Mouse (Mus musculus): ENCODE data around the gene Lrrfip2. TPM values are rescaled to one million over a fixed set of nuclear protein-coding genes. Genes with fewer than 3 reads are reported as not detected.
A peak's percentile ranks its signal among the peaks of the same experiment; 100 is the strongest.

Lrrfip2 gene
- polyA plus RNA-seq, 1 experiment from 2014 or later: 46.3 TPM

GRCm38 (mm10) chr9:111271434-111272160 lies 154.2 kb downstream of the Lrrfip2 start, which contains the start of the genes Mlh1 and Epm2aip1:
Gene Mlh1 (minus strand): TSS chr9:111271791.
Gene Epm2aip1 (plus strand): TSS chr9:111271929.
- Histone ChIP-seq H3K27ac (ENCODE audit: low read depth, low read length) (peak within 1 kb of the TSS; percentile 91), H3K9me3 (ENCODE audit: control insufficient read depth, low read length) (no peaks in the 10 kb centered on the region), H3K27me3 (ENCODE audit: control insufficient read depth, insufficient read depth, low read length) (no peaks in the 10 kb centered on the region), H3K36me3 (ENCODE audit: control insufficient read depth, insufficient read depth, low read length) (no peaks in the 10 kb centered on the region), H3K4me3 (ENCODE audit: low read depth, low read length) (peak within 1 kb of the TSS; percentile 86), H3K9ac (ENCODE audit: low read length) (peak within 1 kb of the TSS; percentile 90), H3K4me1 (ENCODE audit: control insufficient read depth, insufficient read depth, low read length) (peaks cover 33% of the 10 kb centered on the region), H3K4me2 (peak within 1 kb of the TSS; percentile 80)
- ATAC-seq (ENCODE audit: low FRiP score): peak; percentile 99
- DNase-seq (ENCODE audit: low spot score, missing footprints): peak; percentile 100
- WGBS: under 1% methylated on average over 64 of the region's 64 CpGs

DNA sequence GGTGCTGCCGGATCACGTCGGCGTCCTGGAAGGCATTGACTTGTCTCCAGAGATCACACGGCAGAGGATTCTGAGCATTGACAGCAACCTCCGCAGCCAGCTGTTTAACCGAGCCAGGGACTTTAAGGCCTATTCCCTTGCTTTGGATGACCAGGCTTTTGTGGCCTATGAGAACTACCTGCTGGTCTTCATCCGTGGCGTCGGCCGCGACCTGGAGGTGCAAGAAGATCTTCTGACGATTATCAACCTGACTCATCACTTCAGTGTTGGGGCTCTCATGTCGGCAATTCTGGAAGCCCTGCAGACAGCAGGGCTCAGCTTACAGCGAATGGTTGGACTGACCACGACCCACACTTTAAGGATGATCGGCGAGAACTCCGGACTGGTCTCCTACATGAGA lies 155.0 kb downstream of the Lrrfip2 start:
- DNase-seq (ENCODE audit: low spot score, missing footprints): peak; percentile 94
- Histone ChIP-seq H3K36me3 (ENCODE audit: control insufficient read depth, insufficient read depth, low read length) (no peaks in the 10 kb centered on the region), H3K4me2 (peak overlapping the region; percentile 80), H3K27ac (ENCODE audit: low read depth, low read length) (peak overlapping the region; percentile 86), H3K4me1 (ENCODE audit: control insufficient read depth, insufficient read depth, low read length) (peaks cover 33% of the 10 kb centered on the region), H3K4me3 (ENCODE audit: low read depth, low read length) (peak overlapping the region; percentile 86), H3K9ac (ENCODE audit: low read length) (peak overlapping the region; percentile 90), H3K9me3 (ENCODE audit: control insufficient read depth, low read length) (no peaks in the 10 kb centered on the region), H3K27me3 (ENCODE audit: control insufficient read depth, insufficient read depth, low read length) (no peaks in the 10 kb centered on the region)
- WGBS: 19% methylated on average over 19 of the region's 19 CpGs
- ATAC-seq (ENCODE audit: low FRiP score): no peak

- WGBS: 81% methylated on average over 15 of the region's 15 CpGs
Observed at GRCm38 (mm10) chr9:111272996-111273785, 155.8 kb downstream of the Lrrfip2 start.

GRCm38 (mm10) chr9:111273958-111274357 lies 156.6 kb downstream of the Lrrfip2 start:
- Histone ChIP-seq H3K9ac (ENCODE audit: low read length) (no peak overlapping the region), H3K4me2 (peak overlapping the region; percentile 80), H3K36me3 (ENCODE audit: control insufficient read depth, insufficient read depth, low read length) (no peaks in the 10 kb centered on the region), H3K27me3 (ENCODE audit: control insufficient read depth, insufficient read depth, low read length) (no peaks in the 10 kb centered on the region), H3K27ac (ENCODE audit: low read depth, low read length) (no peak overlapping the region), H3K4me3 (ENCODE audit: low read depth, low read length) (no peak overlapping the region), H3K9me3 (ENCODE audit: control insufficient read depth, low read length) (no peaks in the 10 kb centered on the region), H3K4me1 (ENCODE audit: control insufficient read depth, insufficient read depth, low read length) (peaks cover 33% of the 10 kb centered on the region)
- DNase-seq (ENCODE audit: low spot score, missing footprints) (no peak), ATAC-seq (ENCODE audit: low FRiP score) (no peak)
- WGBS: 89% methylated on average over 1 of the region's 1 CpGs

More at GRCm38 (mm10) chr9:111272996-111273785, 155.8 kb downstream of the Lrrfip2 start:
- Histone ChIP-seq H3K27me3 (ENCODE audit: control insufficient read depth, insufficient read depth, low read length) (no peaks in the 10 kb centered on the region), H3K9ac (ENCODE audit: low read length) (peak overlapping the region; percentile 90), H3K4me1 (ENCODE audit: control insufficient read depth, insufficient read depth, low read length) (peaks cover 33% of the 10 kb centered on the region), H3K9me3 (ENCODE audit: control insufficient read depth, low read length) (no peaks in the 10 kb centered on the region), H3K4me2 (peak overlapping the region; percentile 80), H3K27ac (ENCODE audit: low read depth, low read length) (no peak overlapping the region), H3K36me3 (ENCODE audit: control insufficient read depth, insufficient read depth, low read length) (no peaks in the 10 kb centered on the region), H3K4me3 (ENCODE audit: low read depth, low read length) (peak overlapping the region; percentile 86)
- DNase-seq (ENCODE audit: low spot score, missing footprints) (no peak), ATAC-seq (ENCODE audit: low FRiP score) (no peak)

DNA sequence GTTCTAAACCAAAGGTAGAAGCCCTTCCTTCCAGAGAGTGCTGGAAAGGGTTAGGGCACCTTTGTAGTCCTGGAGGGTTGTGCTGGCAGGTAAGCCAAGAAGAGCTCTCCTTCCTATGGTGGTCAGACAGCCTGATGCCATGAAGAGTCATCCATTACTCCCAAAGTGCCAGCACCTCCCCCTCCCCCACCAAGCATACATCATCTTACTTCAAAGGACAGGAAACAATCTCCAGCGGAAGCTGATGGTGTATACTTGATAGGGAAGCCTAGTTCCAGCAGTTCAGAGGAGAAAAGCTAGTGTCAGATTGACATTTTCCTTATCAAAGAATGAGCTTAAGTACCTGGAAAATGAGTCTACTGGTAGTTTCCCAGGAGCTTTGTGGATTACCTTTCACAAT lies 157.8 kb downstream of the Lrrfip2 start:
- DNase-seq (ENCODE audit: low spot score, missing footprints): no peak
- no peak overlapping the region for H3K9ac ChIP-seq (ENCODE audit: low read length)
- peak overlapping the region; percentile 12; the same call in 1 of the 2 replicates for H3K4me2 ChIP-seq
- H3K27ac ChIP-seq (ENCODE audit: low read depth, low read length): no peak overlapping the region
- H3K36me3 ChIP-seq (ENCODE audit: control insufficient read depth, insufficient read depth, low read length): no peaks in the 10 kb centered on the region
- H3K27me3 ChIP-seq (ENCODE audit: control insufficient read depth, insufficient read depth, low read length): no peaks in the 10 kb centered on the region
- 57% methylated on average over 1 of the region's 1 CpGs for WGBS
- H3K4me3 ChIP-seq (ENCODE audit: low read depth, low read length): 0 out of 2 replicates have a peak overlapping the region, but pooled peaks have one; percentile 1
- H3K9me3 ChIP-seq (ENCODE audit: control insufficient read depth, low read length): no peaks in the 10 kb centered on the region
- no peak for ATAC-seq (ENCODE audit: low FRiP score)
- peaks cover 33% of the 10 kb centered on the region for H3K4me1 ChIP-seq (ENCODE audit: control insufficient read depth, insufficient read depth, low read length)

Other genes with a start within 250 kb of the Lrrfip2 start
- 0.54 and 0.71 TPM in 2 replicates for gene Als2cl, start 237.7 kb upstream of the Lrrfip2 start, polyA plus RNA-seq (2014; fragmentation: Nextera tagmentation; extraction: Ambion mirVana)
- gene Tmie, start 237.5 kb upstream of the Lrrfip2 start, polyA plus RNA-seq (2014; fragmentation: Nextera tagmentation; extraction: Ambion mirVana): 0.18 and 0.22 TPM in 2 replicates
- gene Fam240a, start 200.7 kb upstream of the Lrrfip2 start, polyA plus RNA-seq (2014; fragmentation: Nextera tagmentation; extraction: Ambion mirVana): not detected in 2 replicates
- not detected in 2 replicates for gene Tdgf1, start 171.4 kb upstream of the Lrrfip2 start, polyA plus RNA-seq (2014; fragmentation: Nextera tagmentation; extraction: Ambion mirVana)
- 0.04 TPM in 1 of 2 replicates, not detected in the other for gene Lrrc2, start 166.0 kb upstream of the Lrrfip2 start, polyA plus RNA-seq (2014; fragmentation: Nextera tagmentation; extraction: Ambion mirVana)
- gene Rtp3, start 127.0 kb upstream of the Lrrfip2 start, polyA plus RNA-seq (2014; fragmentation: Nextera tagmentation; extraction: Ambion mirVana): 0.11 TPM in 2 replicates
- 0.27 and 0.44 TPM in 2 replicates for gene Ltf, start 98.3 kb upstream of the Lrrfip2 start, polyA plus RNA-seq (2014; fragmentation: Nextera tagmentation; extraction: Ambion mirVana)
- gene Ccrl2, start 60.1 kb upstream of the Lrrfip2 start, polyA plus RNA-seq (2014; fragmentation: Nextera tagmentation; extraction: Ambion mirVana): 1.9 and 2.1 TPM in 2 replicates
- gene Mlh1, start 154.2 kb downstream of the Lrrfip2 start, polyA plus RNA-seq (2014; fragmentation: Nextera tagmentation; extraction: Ambion mirVana): 53.3 and 55.4 TPM in 2 replicates
- gene Epm2aip1, start 154.3 kb downstream of the Lrrfip2 start, polyA plus RNA-seq (2014; fragmentation: Nextera tagmentation; extraction: Ambion mirVana): 42.3 and 50.4 TPM in 2 replicates
- 0.26 and 0.37 TPM in 2 replicates for gene Trank1, start 194.1 kb downstream of the Lrrfip2 start, polyA plus RNA-seq (2014; fragmentation: Nextera tagmentation; extraction: Ambion mirVana)

All from midbrain, embryonic 11.5 days (tissue).